Mouse (Mus musculus) hindbrain, embryonic 14.5 days (tissue): ENCODE measurements around the gene Traf7. TPM values are rescaled to one million over a fixed set of nuclear protein-coding genes. Genes with fewer than 3 reads are reported as not detected.

ENCODE experiments used
- ATAC-seq: fragments of 200-750 bp; cut with Nextera tagmentation; 2 replicates; pipeline ENCODE4 v1.8.0; 2017; ENCODE audit warnings: moderate number of reproducible peaks, mild to moderate bottlenecking, moderate TSS enrichment, moderate library complexity; ENCODE audit not compliant: low FRiP score
- DNase-seq: peaks from one replicate; pipeline ENCODE4 v3.0.0-alpha.2; 2015; ENCODE audit warnings: low spot score
- H3K27ac ChIP-seq: fragments of 300-500 bp; sonication (generic); 2 replicates; pipeline ENCODE4 v1.5.1; 2014; ENCODE audit warnings: mild to moderate bottlenecking, moderate library complexity
- H3K27me3 ChIP-seq: fragments of 300-500 bp; sonication (generic); 2 replicates; pipeline ENCODE4 v1.6.1; 2014; ENCODE audit warnings: mild to moderate bottlenecking, low read length, mixed read lengths; ENCODE audit not compliant: control insufficient read depth, insufficient read depth
- H3K36me3 ChIP-seq: fragments of 300-500 bp; sonication (generic); replicated peaks from 2 replicates; pipeline ENCODE4 v1.6.1; 2014; ENCODE audit not compliant: control insufficient read depth, insufficient read depth
- H3K4me1 ChIP-seq: fragments of 300-500 bp; sonication (generic); replicated peaks from 2 replicates; pipeline ENCODE4 v1.6.1; 2014; ENCODE audit warnings: antibody characterized with exemption, low read length, mixed read lengths; ENCODE audit not compliant: control insufficient read depth, insufficient read depth
- H3K4me2 ChIP-seq: fragments of 300-500 bp; sonication (generic); replicated peaks from 2 replicates; pipeline ENCODE4 v1.6.1; 2014; ENCODE audit warnings: mild to moderate bottlenecking, moderate library complexity
- H3K4me3 ChIP-seq: fragments of 300-500 bp; sonication (generic); replicated peaks from 2 replicates; pipeline ENCODE4 v1.5.1; 2014; ENCODE audit warnings: mild to moderate bottlenecking, low read length
- H3K9ac ChIP-seq: fragments of 300-500 bp; sonication (generic); 2 replicates; pipeline ENCODE4 v1.6.1; 2014
- H3K9me3 ChIP-seq: fragments of 300-500 bp; sonication (generic); 2 replicates; pipeline ENCODE4 v1.6.1; 2016; ENCODE audit warnings: low read length; ENCODE audit not compliant: control insufficient read depth
- WGBS: fragments of 180-500 bp; shearing (Covaris S2); extraction: QIAGEN DNeasy Blood & Tissue Kit; methylation state at CpG from one replicate; pipeline ENCODE4 v1.1.7; 2014; 5-methylcytosine and 5-hydroxymethylcytosine counted together
- polyA plus RNA-seq: library from polyadenylated mRNA; unstranded; fragments of >200 nt; fragmentation: Nextera tagmentation; extraction: Ambion mirVana; gene quantifications from 2 replicates; pipeline ENCODE4 v1.2.1, GENCODE M21; 2014

Gene Traf7
- polyA plus RNA-seq, 1 experiment from 2014 or later = 75.0 TPM

GRCm38 (mm10) chr17:24469336-24469909 is 58.3 kb downstream of the Traf7 start:
- Histone ChIP-seq H3K9me3 (no peaks in the 10 kb centered on the region), H3K4me3 (peak overlapping the region; percentile 94), H3K27ac (peak overlapping the region; percentile 84), H3K4me1 (peaks cover 20% of the 10 kb centered on the region), H3K4me2 (peak overlapping the region; percentile 99), H3K36me3 (peaks cover 24% of the 10 kb centered on the region), H3K27me3 (no peaks in the 10 kb centered on the region), H3K9ac (peak overlapping the region; percentile 92)
- 18% methylated on average over 7 of the region's 7 CpGs for WGBS
- ATAC-seq (no peak), DNase-seq (no peak)

- Histone ChIP-seq H3K4me2 (no peak overlapping the region), H3K36me3 (peaks cover 17% of the 10 kb centered on the region; the same call in 1 of the 2 replicates), H3K9ac (no peak overlapping the region), H3K4me1 (peaks cover 20% of the 10 kb centered on the region), H3K4me3 (no peak overlapping the region), H3K9me3 (no peaks in the 10 kb centered on the region), H3K27me3 (no peaks in the 10 kb centered on the region), H3K27ac (no peak overlapping the region)
- DNase-seq = no peak
- no peak for ATAC-seq
- WGBS = 93% methylated on average over 5 of the region's 5 CpGs
Measured at GRCm38 (mm10) chr17:24468636-24469246, 59.0 kb downstream of the Traf7 start.

GRCm38 (mm10) chr17:24463374-24464133 is 64.2 kb downstream of the Traf7 start:
- Histone ChIP-seq H3K4me2 (no peak overlapping the region), H3K4me3 (no peak overlapping the region), H3K9me3 (no peaks in the 10 kb centered on the region), H3K9ac (no peak overlapping the region), H3K27ac (no peak overlapping the region), H3K27me3 (no peaks in the 10 kb centered on the region), H3K36me3 (no peaks in the 10 kb centered on the region), H3K4me1 (no peaks in the 10 kb centered on the region)
- DNase-seq (no peak), ATAC-seq (no peak)
- WGBS = 66% methylated on average over 6 of the region's 6 CpGs

- no peak overlapping the region for H3K9ac ChIP-seq
- DNase-seq (no peak), ATAC-seq (no peak)
- WGBS = 100% methylated on average over 1 of the region's 1 CpGs
- H3K4me2 ChIP-seq = no peak overlapping the region
- H3K27me3 ChIP-seq = no peaks in the 10 kb centered on the region
- no peaks in the 10 kb centered on the region for H3K9me3 ChIP-seq
- H3K36me3 ChIP-seq = no peaks in the 10 kb centered on the region
- H3K4me3 ChIP-seq = no peak overlapping the region
- no peak overlapping the region for H3K27ac ChIP-seq
- H3K4me1 ChIP-seq = no peaks in the 10 kb centered on the region
Measured at GRCm38 (mm10) chr17:24462932-24463331, 64.8 kb downstream of the Traf7 start.

GRCm38 (mm10) chr17:24461580-24461979 is 66.2 kb downstream of the Traf7 start:
- no peaks in the 10 kb centered on the region for H3K4me1 ChIP-seq
- 77% methylated on average over 2 of the region's 2 CpGs for WGBS
- DNase-seq = no peak
- no peaks in the 10 kb centered on the region for H3K9me3 ChIP-seq
- no peaks in the 10 kb centered on the region for H3K36me3 ChIP-seq
- no peak overlapping the region for H3K9ac ChIP-seq
- no peak overlapping the region for H3K27ac ChIP-seq
- H3K4me3 ChIP-seq = no peak overlapping the region
- H3K4me2 ChIP-seq = no peak overlapping the region
- no peak for ATAC-seq
- no peaks in the 10 kb centered on the region for H3K27me3 ChIP-seq

Other genes with a start within 250 kb of the Traf7 start
- gene Abca17, start 176.9 kb downstream of the Traf7 start, polyA plus RNA-seq = 0.63 and 1.1 TPM in 2 replicates
- gene Abca3, start 176.0 kb downstream of the Traf7 start, polyA plus RNA-seq = 32.8 and 34.8 TPM in 2 replicates
- gene Rnps1, start 113.4 kb downstream of the Traf7 start, polyA plus RNA-seq = 278 and 280 TPM in 2 replicates
- 36.2 and 46.0 TPM in 2 replicates for gene Eci1, start 101.3 kb downstream of the Traf7 start, polyA plus RNA-seq
- gene Dnase1l2, start 84.8 kb downstream of the Traf7 start, polyA plus RNA-seq = 3.6 and 6.0 TPM in 2 replicates
- gene E4f1, start 57.6 kb downstream of the Traf7 start, polyA plus RNA-seq = 20.6 and 25.8 TPM in 2 replicates
- 71.2 and 73.5 TPM in 2 replicates for gene Pgp, start 57.5 kb downstream of the Traf7 start, polyA plus RNA-seq
- gene Bricd5, start 54.1 kb downstream of the Traf7 start, polyA plus RNA-seq = 0.75 TPM in 1 of 2 replicates, not detected in the other
- 30.2 and 31.1 TPM in 2 replicates for gene Mlst8, start 48.9 kb downstream of the Traf7 start, polyA plus RNA-seq
- 45.7 and 46.8 TPM in 2 replicates for gene Caskin1, start 39.3 kb downstream of the Traf7 start, polyA plus RNA-seq
- 4.2 and 5.6 TPM in 2 replicates for gene Rab26, start 6.3 kb upstream of the Traf7 start, polyA plus RNA-seq
- gene Pkd1, start 21.9 kb upstream of the Traf7 start, polyA plus RNA-seq = 28.4 and 30.4 TPM in 2 replicates
- 74.7 and 76.7 TPM in 2 replicates for gene Tsc2, start 104.7 kb upstream of the Traf7 start, polyA plus RNA-seq
- 7.8 and 8.2 TPM in 2 replicates for gene Nthl1, start 104.7 kb upstream of the Traf7 start, polyA plus RNA-seq
- 53.5 and 56.9 TPM in 2 replicates for gene Slc9a3r2, start 122.4 kb upstream of the Traf7 start, polyA plus RNA-seq
- gene Npw, start 130.5 kb upstream of the Traf7 start, polyA plus RNA-seq = 0.83 TPM in 1 of 2 replicates, not detected in the other
- gene Zfp598, start 141.7 kb upstream of the Traf7 start, polyA plus RNA-seq = 22.8 and 25.6 TPM in 2 replicates
- gene Syngr3, start 162.0 kb upstream of the Traf7 start, polyA plus RNA-seq = 178 and 220 TPM in 2 replicates
- 35.2 and 43.4 TPM in 2 replicates for gene Gfer, start 168.2 kb upstream of the Traf7 start, polyA plus RNA-seq
- gene Noxo1, start 168.3 kb upstream of the Traf7 start, polyA plus RNA-seq = 1.9 and 2.4 TPM in 2 replicates
- gene Tbl3, start 179.7 kb upstream of the Traf7 start, polyA plus RNA-seq = 58.3 and 64.3 TPM in 2 replicates
- gene Rnf151, start 190.1 kb upstream of the Traf7 start, polyA plus RNA-seq = not detected in 2 replicates
- gene Rps2, start 190.2 kb upstream of the Traf7 start, polyA plus RNA-seq = 800 and 838 TPM in 2 replicates
- 308 and 347 TPM in 2 replicates for gene Ndufb10, start 196.5 kb upstream of the Traf7 start, polyA plus RNA-seq
- 0.25 TPM in 1 of 2 replicates, not detected in the other for gene Rpl3l, start 199.9 kb upstream of the Traf7 start, polyA plus RNA-seq
- gene Msrb1, start 208.7 kb upstream of the Traf7 start, polyA plus RNA-seq = 20.5 and 22.4 TPM in 2 replicates
- 0.36 TPM in 1 of 2 replicates, not detected in the other for gene Hs3st6, start 225.1 kb upstream of the Traf7 start, polyA plus RNA-seq